Mouse (Mus musculus) right cerebral cortex, postnatal 14 days (tissue): Measurements from ENCODE around the gene Gtf2h5.

Experiments
- DNase-seq: peaks from one replicate; pipeline ENCODE4 v3.0.0; 2022

Gtf2h5 gene

GRCm38 (mm10) chr17:6115085-6115484 lies 35.5 kb downstream of the Gtf2h5 start:
- no peak for DNase-seq

- no peak for DNase-seq
Measured at GRCm38 (mm10) chr17:6117148-6117725, 37.7 kb downstream of the Gtf2h5 start.

GRCm38 (mm10) chr17:6117917-6118316 lies 38.3 kb downstream of the Gtf2h5 start:
- DNase-seq, result no peak

- DNase-seq, result no peak
Measured at GRCm38 (mm10) chr17:6118861-6119260, 39.3 kb downstream of the Gtf2h5 start.

GRCm38 (mm10) chr17:6123776-6124175 lies 44.2 kb downstream of the Gtf2h5 start:
- DNase-seq, result no peak

GRCm38 (mm10) chr17:6125441-6125840 lies 45.9 kb downstream of the Gtf2h5 start:
- no peak for DNase-seq

- DNase-seq, result no peak
Measured at GRCm38 (mm10) chr17:6128039-6128438, 48.5 kb downstream of the Gtf2h5 start.

- DNase-seq, result no peak
Measured at GRCm38 (mm10) chr17:6129361-6129760, 49.8 kb downstream of the Gtf2h5 start.

GRCm38 (mm10) chr17:6131083-6131482 lies 51.5 kb downstream of the Gtf2h5 start:
- DNase-seq, result no peak
